Mouse (Mus musculus): ENCODE data around the gene Glt28d2. TPM values are rescaled to one million over a fixed set of nuclear protein-coding genes. Genes with fewer than 3 reads are reported as not detected.

Glt28d2 gene
- total and polyA plus RNA-seq, 2 experiments from 2014 or later: 0.37 to 0.43 TPM

DNA sequence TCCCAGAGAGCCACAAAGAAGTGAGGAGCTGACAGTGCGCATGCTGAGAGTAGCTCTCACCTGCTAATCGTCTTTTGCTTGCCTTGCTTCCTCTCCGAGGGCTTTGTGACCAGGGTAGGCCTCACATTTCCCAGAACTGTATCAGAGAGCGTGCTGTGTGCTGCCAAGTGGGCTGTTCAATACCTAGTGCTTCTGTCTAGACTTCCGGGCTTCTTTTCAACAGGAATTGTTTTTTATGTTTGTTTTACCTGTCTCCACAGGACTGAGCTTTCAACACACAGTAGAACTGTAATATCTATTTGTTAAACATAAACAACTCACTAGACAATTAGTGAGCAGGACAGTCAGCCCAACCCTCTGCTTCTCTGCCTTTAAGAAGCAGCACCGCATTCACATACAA, 42.0 kb downstream of the Glt28d2 start:
- H3K27me3 ChIP-seq (ENCODE audit: insufficient read depth, low read length): no peaks in the 10 kb centered on the region
- H3K9me3 ChIP-seq (ENCODE audit: low read length): no peaks in the 10 kb centered on the region
- H3K4me3 ChIP-seq (ENCODE audit: low read length): no peak overlapping the region
- ATAC-seq (no peak), DNase-seq (ENCODE audit: low spot score) (no peak)
- 83% methylated on average over 6 of the region's 6 CpGs for WGBS
- TF ChIP-seq CTCF (IDR thresholded peaks at IDR 0.05; ENCODE audit: low read depth): no peak
- H3K36me3 ChIP-seq (ENCODE audit: insufficient read depth, low read length): no peaks in the 10 kb centered on the region
- H3K9ac ChIP-seq (replicated peaks; ENCODE audit: low read length): no peak overlapping the region
- H3K27ac ChIP-seq: no peak overlapping the region
- no peaks in the 10 kb centered on the region for H3K4me1 ChIP-seq (ENCODE audit: insufficient read depth, low read length)
- no peak overlapping the region for H3K4me2 ChIP-seq (ENCODE audit: low read depth, low read length)

DNA sequence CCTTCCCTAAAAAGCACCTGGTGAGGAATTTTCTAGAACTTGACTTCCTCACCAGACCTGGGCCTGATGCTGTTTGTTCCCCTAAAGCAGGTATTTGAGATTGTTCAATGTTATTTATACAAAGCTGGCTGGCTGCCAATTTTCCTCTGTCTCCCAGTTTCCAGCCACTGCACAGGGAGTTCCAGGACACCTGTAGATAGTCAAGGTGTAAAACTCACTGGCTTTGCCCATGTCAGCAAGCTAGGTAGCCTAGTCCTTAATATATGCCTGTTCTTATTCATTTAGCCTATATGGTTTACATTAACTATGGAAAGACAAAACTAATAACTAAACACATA, 44.5 kb downstream of the Glt28d2 start:
- no peak for TF ChIP-seq CTCF (IDR thresholded peaks at IDR 0.05; ENCODE audit: low read depth)
- no peak overlapping the region for H3K4me3 ChIP-seq (ENCODE audit: low read length)
- no peaks in the 10 kb centered on the region for H3K27me3 ChIP-seq (ENCODE audit: insufficient read depth, low read length)
- H3K27ac ChIP-seq: no peak overlapping the region
- no peak overlapping the region for H3K9ac ChIP-seq (replicated peaks; ENCODE audit: low read length)
- no peaks in the 10 kb centered on the region for H3K4me1 ChIP-seq (ENCODE audit: insufficient read depth, low read length)
- no peak overlapping the region for H3K4me2 ChIP-seq (ENCODE audit: low read depth, low read length)
- no peak for ATAC-seq
- no peaks in the 10 kb centered on the region for H3K36me3 ChIP-seq (ENCODE audit: insufficient read depth, low read length)
- no peaks in the 10 kb centered on the region for H3K9me3 ChIP-seq (ENCODE audit: low read length)
- no peak for DNase-seq (ENCODE audit: low spot score)

DNA sequence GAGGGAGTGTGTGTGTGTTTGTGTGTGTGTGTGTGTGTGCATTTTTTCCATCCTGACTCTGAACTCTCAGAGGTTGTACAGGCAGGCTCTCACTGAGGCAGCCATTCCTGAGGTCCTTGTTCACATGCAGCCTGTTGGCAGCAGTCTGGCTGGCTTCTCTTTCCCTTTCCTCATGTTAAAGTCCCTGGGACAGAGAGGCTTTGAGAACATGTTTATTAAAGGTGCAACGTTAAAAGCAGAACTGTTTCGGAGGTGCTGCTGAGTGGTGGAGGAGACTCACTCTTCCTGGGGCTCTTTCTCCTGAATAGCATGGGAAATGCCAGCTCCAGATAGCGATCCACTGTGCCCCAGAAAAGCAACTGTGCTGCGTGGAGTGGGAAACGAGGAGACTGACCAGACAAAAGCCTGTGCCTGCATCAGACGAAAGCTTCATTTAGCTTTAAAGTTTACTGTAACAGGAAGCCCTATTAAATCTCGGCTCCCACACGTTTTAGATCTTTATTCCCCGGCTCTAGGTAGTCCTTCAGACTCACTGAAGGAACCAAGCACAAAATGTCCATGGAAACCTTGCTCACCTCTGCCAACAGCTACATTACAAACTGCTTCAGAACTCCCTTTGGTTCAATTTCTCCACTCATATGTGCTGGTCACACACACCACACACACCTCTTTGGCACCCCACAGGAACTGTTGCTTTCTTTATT, 45.0 kb downstream of the Glt28d2 start:
- 45% methylated on average over 9 of the region's 9 CpGs for whole genome bisulfite sequencing
- Histone ChIP-seq H3K4me2 (ENCODE audit: low read depth, low read length) (no peak overlapping the region), H3K4me1 (ENCODE audit: insufficient read depth, low read length) (no peaks in the 10 kb centered on the region), H3K27me3 (ENCODE audit: insufficient read depth, low read length) (no peaks in the 10 kb centered on the region), H3K4me3 (ENCODE audit: low read length) (no peak overlapping the region), H3K9me3 (ENCODE audit: low read length) (no peaks in the 10 kb centered on the region), H3K36me3 (ENCODE audit: insufficient read depth, low read length) (no peaks in the 10 kb centered on the region), H3K27ac (peak overlapping the region; percentile 63), H3K9ac (replicated peaks; ENCODE audit: low read length) (no peak overlapping the region)
- TF ChIP-seq CTCF (IDR thresholded peaks at IDR 0.05; ENCODE audit: low read depth): no peak
- ATAC-seq: no peak
- no peak for DNase-seq (ENCODE audit: low spot score)

DNA sequence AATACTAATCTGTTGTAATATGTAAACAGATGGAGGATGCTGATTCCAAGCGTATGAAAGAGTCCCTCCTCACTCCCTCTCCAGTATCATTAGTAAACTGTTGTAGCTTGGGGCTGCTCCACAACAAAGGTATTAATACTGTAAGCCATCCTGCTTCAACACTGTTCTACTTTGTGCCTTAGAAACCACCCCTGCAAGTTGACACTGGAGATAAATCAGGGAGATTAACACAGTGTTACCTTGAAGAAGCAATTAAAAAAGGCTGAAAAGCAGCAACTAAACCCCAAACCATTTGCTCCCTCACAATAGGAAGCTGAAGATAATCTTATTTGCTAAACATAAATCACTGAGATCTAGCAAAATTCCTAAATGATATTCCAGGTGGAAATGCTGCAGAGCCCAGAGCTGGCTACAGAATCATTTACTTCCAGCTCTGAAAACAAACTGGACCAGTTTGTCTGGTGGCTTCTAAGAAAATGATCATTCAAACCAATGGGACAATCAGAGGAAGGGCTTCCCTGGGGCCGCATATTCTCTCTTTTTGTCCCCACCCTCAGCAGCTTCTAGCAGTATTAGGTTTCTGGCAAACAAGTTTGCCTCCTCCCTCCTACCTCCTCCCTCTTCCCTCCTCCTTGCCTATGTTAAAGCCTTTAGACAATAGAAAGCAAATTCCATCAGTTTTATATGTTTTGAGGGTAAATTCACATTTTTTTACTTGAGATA, 45.7 kb downstream of the Glt28d2 start:
- no peak for DNase-seq (ENCODE audit: low spot score)
- WGBS: 28% methylated on average over 2 of the region's 2 CpGs
- Histone ChIP-seq H3K4me2 (ENCODE audit: low read depth, low read length) (no peak overlapping the region), H3K27me3 (ENCODE audit: insufficient read depth, low read length) (no peaks in the 10 kb centered on the region), H3K9ac (replicated peaks; ENCODE audit: low read length) (no peak overlapping the region), H3K27ac (peak overlapping the region; percentile 63; the same call in 1 of the 2 replicates), H3K36me3 (ENCODE audit: insufficient read depth, low read length) (no peaks in the 10 kb centered on the region), H3K9me3 (ENCODE audit: low read length) (no peaks in the 10 kb centered on the region), H3K4me1 (ENCODE audit: insufficient read depth, low read length) (no peaks in the 10 kb centered on the region), H3K4me3 (ENCODE audit: low read length) (no peak overlapping the region)
- no peak for TF ChIP-seq CTCF (IDR thresholded peaks at IDR 0.05; ENCODE audit: low read depth)
- no peak for ATAC-seq

DNA sequence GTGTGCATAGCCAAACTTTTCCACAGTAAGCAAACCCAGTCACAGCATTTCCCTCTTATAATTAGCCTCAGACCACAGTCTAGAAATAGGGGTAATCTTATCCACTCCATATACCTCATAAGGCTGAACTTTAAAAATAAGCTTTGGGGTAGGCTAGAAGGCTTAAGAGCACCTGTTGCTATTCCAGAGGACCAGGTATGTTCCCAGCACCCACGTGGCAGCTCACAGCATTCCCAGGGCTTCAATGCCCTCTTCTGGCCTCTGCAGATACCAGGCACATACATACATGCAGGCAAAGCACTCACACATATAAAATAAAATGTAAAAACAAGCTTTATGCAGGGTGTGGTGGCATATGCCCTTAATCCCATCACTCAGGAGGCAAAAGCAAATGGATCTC, 53.7 kb downstream of the Glt28d2 start:
- WGBS: 77% methylated on average over 1 of the region's 1 CpGs
- no peaks in the 10 kb centered on the region for H3K27me3 ChIP-seq (ENCODE audit: insufficient read depth, low read length)
- H3K4me2 ChIP-seq (ENCODE audit: low read depth, low read length): no peak overlapping the region
- H3K4me1 ChIP-seq (ENCODE audit: insufficient read depth, low read length): no peaks in the 10 kb centered on the region
- H3K9ac ChIP-seq (replicated peaks; ENCODE audit: low read length): no peak overlapping the region
- ATAC-seq (no peak), DNase-seq (ENCODE audit: low spot score) (no peak)
- no peaks in the 10 kb centered on the region for H3K9me3 ChIP-seq (ENCODE audit: low read length)
- H3K36me3 ChIP-seq (ENCODE audit: insufficient read depth, low read length): no peaks in the 10 kb centered on the region
- H3K4me3 ChIP-seq (ENCODE audit: low read length): no peak overlapping the region
- TF ChIP-seq CTCF (IDR thresholded peaks at IDR 0.05; ENCODE audit: low read depth): no peak
- H3K27ac ChIP-seq: no peak overlapping the region

DNA sequence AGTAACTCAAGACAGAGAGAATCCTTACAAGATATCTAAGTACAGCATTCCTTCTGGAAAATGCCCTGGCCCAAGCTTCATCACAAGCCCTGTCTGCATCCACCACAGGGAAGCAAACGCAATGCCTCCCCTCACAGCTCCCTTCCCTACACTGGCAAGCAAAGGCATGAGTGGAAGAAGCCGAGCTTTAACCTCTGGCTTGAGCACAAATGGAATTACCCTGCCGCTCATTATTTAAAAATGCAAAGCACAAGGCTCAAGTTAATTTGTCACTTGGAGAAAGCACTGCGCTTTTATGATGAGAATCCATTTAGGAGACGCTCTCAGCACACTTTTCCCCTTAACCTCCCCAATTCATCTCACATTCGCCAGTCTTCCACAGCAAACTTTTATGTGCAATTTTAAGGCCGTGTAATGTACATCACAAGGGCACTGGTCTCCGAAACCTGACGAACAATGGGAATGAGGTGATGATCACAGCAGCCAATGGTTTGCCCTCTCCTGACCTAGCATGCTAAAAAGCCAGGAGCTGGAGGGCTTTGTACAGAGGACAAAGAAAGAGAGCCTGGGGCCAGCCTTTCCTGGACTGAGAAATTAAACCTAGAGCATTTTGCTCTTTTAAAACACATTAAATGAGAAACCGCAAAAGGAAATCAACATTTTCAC, 54.7 kb downstream of the Glt28d2 start:
- no peak overlapping the region for H3K9ac ChIP-seq (replicated peaks; ENCODE audit: low read length)
- ATAC-seq (no peak), DNase-seq (ENCODE audit: low spot score) (no peak)
- no peaks in the 10 kb centered on the region for H3K4me1 ChIP-seq (ENCODE audit: insufficient read depth, low read length)
- H3K9me3 ChIP-seq (ENCODE audit: low read length): no peaks in the 10 kb centered on the region
- H3K4me3 ChIP-seq (ENCODE audit: low read length): no peak overlapping the region
- TF ChIP-seq CTCF (IDR thresholded peaks at IDR 0.05; ENCODE audit: low read depth): no peak
- no peak overlapping the region for H3K27ac ChIP-seq
- H3K4me2 ChIP-seq (ENCODE audit: low read depth, low read length): no peak overlapping the region
- H3K27me3 ChIP-seq (ENCODE audit: insufficient read depth, low read length): no peaks in the 10 kb centered on the region
- 50% methylated on average over 10 of the region's 10 CpGs for WGBS
- no peaks in the 10 kb centered on the region for H3K36me3 ChIP-seq (ENCODE audit: insufficient read depth, low read length)

DNA sequence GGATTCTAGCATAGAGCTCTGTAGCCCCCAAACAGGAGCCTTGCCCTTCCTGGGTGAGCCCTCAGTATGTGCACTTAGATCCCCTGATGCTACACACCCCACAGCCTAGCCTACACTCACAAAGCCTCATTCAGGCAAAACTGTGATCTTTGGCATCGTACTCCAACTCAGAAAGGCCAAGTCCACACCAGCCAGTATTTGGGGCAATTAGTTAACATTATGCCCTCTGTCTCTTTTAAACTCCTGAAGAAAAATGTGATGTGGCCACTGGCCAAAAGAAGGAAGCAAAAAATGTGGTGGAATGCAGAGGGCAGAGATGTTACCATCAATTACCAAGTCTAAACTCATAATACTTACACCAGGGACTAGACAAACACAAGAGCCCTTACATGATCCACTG, 55.5 kb downstream of the Glt28d2 start:
- H3K4me1 ChIP-seq (ENCODE audit: insufficient read depth, low read length): no peaks in the 10 kb centered on the region
- no peak for ATAC-seq
- 71% methylated on average over 1 of the region's 1 CpGs for WGBS

More for the DNA sequence above, 55.5 kb downstream of the Glt28d2 start:
- TF ChIP-seq CTCF (IDR thresholded peaks at IDR 0.05; ENCODE audit: low read depth): no peak
- no peaks in the 10 kb centered on the region for H3K36me3 ChIP-seq (ENCODE audit: insufficient read depth, low read length)
- no peak overlapping the region for H3K4me2 ChIP-seq (ENCODE audit: low read depth, low read length)
- H3K27me3 ChIP-seq (ENCODE audit: insufficient read depth, low read length): no peaks in the 10 kb centered on the region
- no peak overlapping the region for H3K27ac ChIP-seq
- H3K4me3 ChIP-seq (ENCODE audit: low read length): no peak overlapping the region
- no peak overlapping the region for H3K9ac ChIP-seq (replicated peaks; ENCODE audit: low read length)
- no peaks in the 10 kb centered on the region for H3K9me3 ChIP-seq (ENCODE audit: low read length)
- no peak for DNase-seq (ENCODE audit: low spot score)
